Mouse (Mus musculus) spleen, postnatal 4 days (tissue): ENCODE data around the gene Zfp932.
"Not testable (repeated sequence)": the region's sequence is repeated elsewhere in the genome, so short reads cannot be mapped to it uniquely, and the experiment has no call there.

Experiments
- DNase-seq, 2 experiments: peaks; one replicate each; pipeline ENCODE4 v3.0.0; 2022; ENCODE audit warnings: low spot score in 2 of 2

Zfp932 gene

DNA sequence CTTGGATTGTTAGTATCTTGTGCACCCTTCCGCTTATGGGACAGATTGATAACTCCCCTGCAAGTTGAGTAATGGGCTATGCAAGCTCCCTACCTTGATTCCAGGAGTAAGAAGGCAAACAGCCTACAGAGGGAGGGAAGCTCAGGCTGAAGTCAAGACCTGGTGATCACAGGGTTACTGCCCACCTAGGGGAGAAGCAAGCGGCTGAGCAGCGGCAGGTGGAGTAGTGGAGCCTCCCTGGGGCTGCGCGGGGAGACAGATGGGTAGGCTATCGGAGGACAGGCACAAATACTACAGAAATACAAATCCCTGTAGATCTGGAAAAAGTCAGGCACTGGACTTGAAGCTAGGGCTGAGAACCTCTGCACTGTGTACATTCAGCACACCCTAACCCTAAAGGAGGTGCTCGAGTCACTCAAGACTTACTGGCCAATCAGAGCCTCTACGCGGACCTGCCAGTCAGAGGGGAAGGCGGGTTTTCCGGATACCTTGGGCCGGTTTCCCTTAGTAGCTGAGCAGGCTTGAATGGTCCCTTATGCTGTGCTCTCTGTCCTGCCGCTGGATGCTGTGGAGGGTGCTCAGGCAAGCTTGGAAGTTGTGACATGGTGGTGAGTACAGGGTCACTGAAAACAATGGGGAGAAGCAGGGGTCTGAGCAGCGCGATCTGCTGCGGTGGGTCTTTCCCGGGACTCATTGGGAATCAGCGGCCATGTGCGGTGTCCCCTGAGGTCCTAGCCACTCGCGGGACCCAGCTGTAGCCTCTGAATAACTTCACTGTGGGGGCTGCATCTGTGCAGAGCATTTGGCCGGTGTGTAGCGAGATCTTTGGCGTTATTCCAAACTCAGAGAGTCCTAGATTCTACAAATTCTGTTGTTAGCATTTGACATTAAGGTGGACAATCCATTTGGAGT is at the start of gene Zfp932:
Gene Zfp932, plus strand, starts transcription at position 496 of the 912 bp plus-strand sequence.
- DNase-seq: peak; percentile 76 to 81

- no peak for DNase-seq
These were observed 46.0 kb upstream of the Zfp932 start for GRCm38 (mm10) chr5:109950281-109950680.

- DNase-seq: not testable (repeated sequence)
These were observed 15.6 kb upstream of the Zfp932 start for GRCm38 (mm10) chr5:109980743-109981142.

GRCm38 (mm10) chr5:109995461-109995860 is 860 bp upstream of the Zfp932 start:
- DNase-seq: not testable (repeated sequence)

DNA sequence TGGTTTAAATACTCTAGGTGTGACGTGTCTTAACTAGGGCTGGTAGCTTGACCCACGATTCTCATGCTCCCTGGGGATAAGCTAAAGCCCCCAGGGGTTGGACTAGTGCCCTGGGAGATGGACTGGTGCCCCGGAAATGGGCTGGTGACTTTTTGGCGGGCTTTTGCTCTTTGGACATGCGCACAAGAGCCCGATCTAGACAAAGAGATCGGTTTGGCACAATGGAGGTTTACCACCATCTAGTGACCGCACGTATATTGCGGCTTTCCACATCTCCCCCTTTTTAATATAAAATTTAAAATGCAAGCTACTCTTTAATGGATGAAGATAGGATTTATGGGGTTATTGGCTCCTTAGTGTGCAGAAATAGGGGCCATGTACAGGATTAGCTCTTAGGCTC is 19.5 kb downstream of the Zfp932 start:
- DNase-seq: not testable (repeated sequence)

DNA sequence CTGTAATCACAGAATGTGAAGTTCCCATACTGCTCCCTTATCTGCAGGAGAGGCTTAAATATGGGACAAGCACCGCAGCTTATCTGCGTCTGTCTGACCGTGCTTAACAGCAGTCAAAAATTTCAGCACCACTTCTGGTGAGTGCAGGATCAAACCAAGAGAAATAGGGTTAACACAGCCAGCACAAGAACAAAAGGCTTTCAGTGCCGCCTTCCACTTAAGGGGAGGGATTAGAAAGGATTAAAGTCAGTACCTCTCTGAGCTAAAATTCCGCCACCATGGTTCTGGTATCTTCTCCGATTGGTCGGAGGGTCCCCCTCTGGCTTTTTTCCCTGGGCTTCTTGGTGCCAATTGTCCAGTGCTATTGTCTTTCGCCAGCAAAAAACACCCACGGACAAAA is 27.0 kb downstream of the Zfp932 start:
- no peak for DNase-seq

- DNase-seq: not testable (repeated sequence)
These were observed 27.5 kb downstream of the Zfp932 start for GRCm38 (mm10) chr5:110023694-110024427.

GRCm38 (mm10) chr5:110057637-110058408 is 61.5 kb downstream of the Zfp932 start:
- DNase-seq: peak; percentile 80 to 86
